Mouse (Mus musculus) effector memory CD4-positive, alpha-beta T cell, adult 7 months (primary cell): Measurements from ENCODE around the gene Alg5. TPM values are rescaled to one million over a fixed set of nuclear protein-coding genes. Genes with fewer than 3 reads are reported as not detected.

Experiments
- polyA plus RNA-seq: library from polyadenylated mRNA; unstranded; fragments of 100-300 nt; shearing (Covaris generic); gene quantifications from one replicate; pipeline ENCODE4 v1.2.1, GENCODE M21; 2017

The Alg5 gene
- polyA plus RNA-seq: 52.2 TPM

GRCm38 (mm10) chr3:54735247-54736046 is at the start of gene Alg5, which contains the start of gene Exosc8:
Alg5 (plus strand) TSS chr3:54735539.
Exosc8 (minus strand) TSS chr3:54735393.

GRCm38 (mm10) chr3:54692202-54693055 is 42.9 kb upstream of the Alg5 start, which contains the start of gene Supt20:
Supt20 (plus strand) TSS chr3:54692807.

GRCm38 (mm10) chr3:54714253-54714652 is 21.1 kb upstream of the Alg5 start, which contains the start of gene Gm21958:
Gm21958 (minus strand) TSS chr3:54714353.

GRCm38 (mm10) chr3:54755145-54756041 is 20.1 kb downstream of the Alg5 start, which contains the start of gene Smad9:
Smad9 (plus strand) TSS chr3:54755582.

Other genes with a start within 250 kb of the Alg5 start
- 180 TPM for gene Supt20, start 42.7 kb upstream of the Alg5 start, polyA plus RNA-seq
- gene Gm21958, start 21.2 kb upstream of the Alg5 start, polyA plus RNA-seq: not detected
- 105 TPM for gene Exosc8, start 146 bp upstream of the Alg5 start, polyA plus RNA-seq
- not detected for gene Smad9, start 20.0 kb downstream of the Alg5 start, polyA plus RNA-seq
- 81.1 TPM for gene Rfxap, start 72.3 kb downstream of the Alg5 start, polyA plus RNA-seq
- not detected for gene Sertm1, start 180.3 kb downstream of the Alg5 start, polyA plus RNA-seq